Mouse (Mus musculus): ENCODE results near the gene Nt5c1a.
A peak's percentile ranks its signal among the peaks of the same experiment; 100 is the strongest.
"Not testable (repeated sequence)": the region's sequence is repeated elsewhere in the genome, so short reads cannot be mapped to it uniquely, and the experiment has no call there.

Gene Nt5c1a

GRCm38 (mm10) chr4:123201186-123202093 is at the start of gene Nt5c1a:
Gene Nt5c1a, plus strand, starts transcription at chr4:123201504.
- DNase-seq, result no peak

GRCm38 (mm10) chr4:123152003-123152402 is 49.3 kb upstream of the Nt5c1a start:
- no peak for DNase-seq

- DNase-seq, result peak; percentile 69
These were observed 48.3 kb upstream of the Nt5c1a start for GRCm38 (mm10) chr4:123152976-123153375.

- DNase-seq, result no peak
These were observed 46.3 kb upstream of the Nt5c1a start for GRCm38 (mm10) chr4:123155004-123155403.

- no peak for DNase-seq
These were observed 45.9 kb upstream of the Nt5c1a start for GRCm38 (mm10) chr4:123155427-123155826.

GRCm38 (mm10) chr4:123155840-123156239 is 45.5 kb upstream of the Nt5c1a start:
- no peak for DNase-seq

- DNase-seq, result no peak
These were observed 40.7 kb upstream of the Nt5c1a start for GRCm38 (mm10) chr4:123160571-123160970.

- not testable (repeated sequence) for DNase-seq
These were observed 40.1 kb upstream of the Nt5c1a start for GRCm38 (mm10) chr4:123161251-123161650.

GRCm38 (mm10) chr4:123162305-123162917 is 38.9 kb upstream of the Nt5c1a start:
- DNase-seq, result no peak

GRCm38 (mm10) chr4:123164157-123164556 is 37.1 kb upstream of the Nt5c1a start:
- peak; percentile 58 for DNase-seq

GRCm38 (mm10) chr4:123171811-123172210 is 29.5 kb upstream of the Nt5c1a start:
- no peak for DNase-seq

GRCm38 (mm10) chr4:123182328-123183238 is 18.7 kb upstream of the Nt5c1a start, which contains the start of gene Hpcal4:
Gene Hpcal4, plus strand, starts transcription at chr4:123183227.
- DNase-seq, result peak; percentile 64

GRCm38 (mm10) chr4:123183239-123184056 is 17.9 kb upstream of the Nt5c1a start:
- peak; percentile 91 for DNase-seq

- DNase-seq, result no peak
These were observed 16.5 kb upstream of the Nt5c1a start for GRCm38 (mm10) chr4:123184816-123185215.

- DNase-seq, result no peak
These were observed 9.0 kb upstream of the Nt5c1a start for GRCm38 (mm10) chr4:123192336-123192735.

- no peak for DNase-seq
These were observed 7.5 kb upstream of the Nt5c1a start for GRCm38 (mm10) chr4:123193791-123194190.

GRCm38 (mm10) chr4:123196695-123197094 is 4.6 kb upstream of the Nt5c1a start:
- DNase-seq, result no peak

- DNase-seq, result peak; percentile 64
These were observed 526 bp upstream of the Nt5c1a start for GRCm38 (mm10) chr4:123200771-123201185.

GRCm38 (mm10) chr4:123202094-123202420 is 753 bp downstream of the Nt5c1a start:
- DNase-seq, result no peak

GRCm38 (mm10) chr4:123207337-123207736 is 6.0 kb downstream of the Nt5c1a start:
- DNase-seq, result no peak

- no peak for DNase-seq
These were observed 9.7 kb downstream of the Nt5c1a start for GRCm38 (mm10) chr4:123210996-123211395.

GRCm38 (mm10) chr4:123211453-123211852 is 10.1 kb downstream of the Nt5c1a start:
- no peak for DNase-seq

All from right cerebral cortex, postnatal 25 days (tissue).